Mouse (Mus musculus): ENCODE results near the gene Arid3a. TPM values are rescaled to one million over a fixed set of nuclear protein-coding genes. Genes with fewer than 3 reads are reported as not detected.

Gene Arid3a
- polyA plus RNA-seq, 1 experiment from 2014 or later, result 19.4 TPM

DNA sequence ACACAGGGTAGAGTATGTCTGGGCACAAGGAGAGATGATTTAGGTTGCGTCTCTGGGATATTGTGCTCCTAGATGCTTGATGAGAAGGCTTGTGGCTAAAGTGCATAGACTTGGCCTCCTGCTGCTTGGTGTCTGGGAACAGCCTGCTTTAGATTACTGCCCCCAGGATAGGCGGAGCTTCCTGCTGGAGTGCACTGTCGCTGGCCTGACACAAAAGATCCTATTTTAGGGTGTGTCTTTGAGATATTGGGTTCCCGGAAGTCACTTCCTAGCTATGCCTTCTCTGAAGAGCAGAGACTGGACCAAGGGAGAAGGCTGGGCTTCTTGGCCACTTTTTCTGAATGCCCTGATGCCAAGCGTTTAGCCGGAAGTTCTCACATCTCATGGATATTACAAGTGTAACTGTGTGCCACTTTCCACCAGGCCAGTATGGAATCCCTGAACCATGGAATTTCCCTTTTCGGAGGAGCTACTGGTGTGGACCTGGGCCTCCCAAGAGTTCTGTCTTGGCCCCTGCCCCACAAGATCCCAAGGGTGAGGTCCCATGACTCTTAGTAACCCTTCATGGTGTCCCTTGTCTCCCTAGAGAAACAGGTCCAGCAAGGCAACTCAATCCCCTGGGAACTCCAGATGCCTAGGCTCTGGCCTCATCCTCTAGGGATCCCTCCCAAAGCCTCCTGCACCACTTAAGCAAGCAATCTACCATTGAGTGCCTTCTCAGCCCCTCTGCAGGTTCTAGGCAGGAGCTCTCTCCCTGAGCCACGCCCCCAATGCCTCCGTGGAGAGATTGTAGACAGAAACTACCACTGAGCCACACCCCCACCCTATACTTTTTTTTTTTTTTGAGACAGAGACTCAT lies 76.8 kb downstream of the Arid3a start:
- H3K4me3 ChIP-seq (ENCODE audit: low read length), result no peak overlapping the region
- no peaks in the 10 kb centered on the region for H3K9me3 ChIP-seq (ENCODE audit: control insufficient read depth, low read length)
- H3K9ac ChIP-seq (ENCODE audit: low read depth, low read length), result no peak overlapping the region
- H3K27ac ChIP-seq (ENCODE audit: low read length), result no peak overlapping the region
- H3K36me3 ChIP-seq (ENCODE audit: control insufficient read depth, insufficient read depth, low read length), result no peaks in the 10 kb centered on the region
- no peak overlapping the region for H3K4me2 ChIP-seq (ENCODE audit: low read depth, low read length)
- 0 out of 2 replicates have a peak, but pooled peaks cover 6% of the 10 kb centered on the region for H3K27me3 ChIP-seq (replicated peaks; ENCODE audit: control insufficient read depth, insufficient read depth, low read length)
- peaks cover 14% of the 10 kb centered on the region for H3K4me1 ChIP-seq (ENCODE audit: control insufficient read depth, insufficient read depth, low read length)
- peak; percentile 34; the same call in 1 of the 2 replicates for ATAC-seq
- WGBS, result 56% methylated on average over 9 of the region's 9 CpGs

DNA sequence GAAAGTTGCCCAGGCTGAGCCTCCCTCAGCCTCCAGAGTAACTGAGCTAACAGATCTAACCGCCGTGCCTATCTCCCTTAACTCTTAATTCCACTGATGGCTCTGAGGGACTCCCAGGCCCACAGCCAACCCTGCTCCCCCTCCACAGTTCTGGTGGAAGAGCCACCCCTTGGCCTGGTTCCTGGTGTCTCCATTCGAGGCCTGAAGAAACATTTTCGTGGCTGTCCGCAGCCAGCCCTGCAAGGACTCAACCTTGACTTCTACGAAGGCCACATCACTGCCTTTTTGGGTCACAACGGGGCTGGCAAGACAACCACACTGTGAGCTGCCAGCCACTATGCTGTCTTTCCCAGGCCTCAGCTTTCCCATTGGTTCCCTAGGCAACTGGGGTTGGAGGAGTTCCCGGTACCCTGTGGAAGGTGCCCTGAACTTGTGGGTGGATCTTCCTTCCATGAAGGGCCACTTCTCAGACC lies 77.4 kb downstream of the Arid3a start:
- Histone ChIP-seq H3K4me3 (ENCODE audit: low read length) (no peak overlapping the region), H3K4me2 (ENCODE audit: low read depth, low read length) (no peak overlapping the region), H3K27ac (ENCODE audit: low read length) (no peak overlapping the region), H3K36me3 (ENCODE audit: control insufficient read depth, insufficient read depth, low read length) (no peaks in the 10 kb centered on the region), H3K9ac (ENCODE audit: low read depth, low read length) (no peak overlapping the region), H3K9me3 (ENCODE audit: control insufficient read depth, low read length) (no peaks in the 10 kb centered on the region), H3K27me3 (replicated peaks; ENCODE audit: control insufficient read depth, insufficient read depth, low read length) (0 out of 2 replicates have a peak, but pooled peaks cover 6% of the 10 kb centered on the region), H3K4me1 (ENCODE audit: control insufficient read depth, insufficient read depth, low read length) (peaks cover 14% of the 10 kb centered on the region)
- no peak for ATAC-seq
- WGBS, result 82% methylated on average over 8 of the region's 8 CpGs

Other genes starting within 250 kb of the Arid3a start
- gene Cdc34, start 244.8 kb upstream of the Arid3a start, polyA plus RNA-seq (2015; fragmentation: Nextera tagmentation; extraction: Ambion mirVana), result 120 and 128 TPM in 2 replicates
- gene Gzmm, start 238.0 kb upstream of the Arid3a start, polyA plus RNA-seq (2015; fragmentation: Nextera tagmentation; extraction: Ambion mirVana), result 0.21 and 0.56 TPM in 2 replicates
- gene Bsg, start 222.6 kb upstream of the Arid3a start, polyA plus RNA-seq (2015; fragmentation: Nextera tagmentation; extraction: Ambion mirVana), result 1,158 and 1,189 TPM in 2 replicates
- 0.04 TPM in 1 of 2 replicates, not detected in the other for gene Hcn2, start 210.4 kb upstream of the Arid3a start, polyA plus RNA-seq (2015; fragmentation: Nextera tagmentation; extraction: Ambion mirVana)
- gene Polrmt, start 180.5 kb upstream of the Arid3a start, polyA plus RNA-seq (2015; fragmentation: Nextera tagmentation; extraction: Ambion mirVana), result 38.8 and 40.5 TPM in 2 replicates
- gene Fgf22, start 172.0 kb upstream of the Arid3a start, polyA plus RNA-seq (2015; fragmentation: Nextera tagmentation; extraction: Ambion mirVana), result 0.26 TPM in 1 of 2 replicates, not detected in the other
- gene Rnf126, start 160.1 kb upstream of the Arid3a start, polyA plus RNA-seq (2015; fragmentation: Nextera tagmentation; extraction: Ambion mirVana), result 39.7 and 56.6 TPM in 2 replicates
- 15.1 and 16.6 TPM in 2 replicates for gene Fstl3, start 149.8 kb upstream of the Arid3a start, polyA plus RNA-seq (2015; fragmentation: Nextera tagmentation; extraction: Ambion mirVana)
- gene Prss57, start 136.1 kb upstream of the Arid3a start, polyA plus RNA-seq (2015; fragmentation: Nextera tagmentation; extraction: Ambion mirVana), result 0.07 and 0.11 TPM in 2 replicates
- gene Palm, start 133.5 kb upstream of the Arid3a start, polyA plus RNA-seq (2015; fragmentation: Nextera tagmentation; extraction: Ambion mirVana), result 44.1 and 44.8 TPM in 2 replicates
- 204 and 210 TPM in 2 replicates for gene Misp, start 106.1 kb upstream of the Arid3a start, polyA plus RNA-seq (2015; fragmentation: Nextera tagmentation; extraction: Ambion mirVana)
- gene Ptbp1, start 72.6 kb upstream of the Arid3a start, polyA plus RNA-seq (2015; fragmentation: Nextera tagmentation; extraction: Ambion mirVana), result 295 and 302 TPM in 2 replicates
- 2.7 and 2.8 TPM in 2 replicates for gene Prtn3, start 52.6 kb upstream of the Arid3a start, polyA plus RNA-seq (2015; fragmentation: Nextera tagmentation; extraction: Ambion mirVana)
- gene Plppr3, start 52.4 kb upstream of the Arid3a start, polyA plus RNA-seq (2015; fragmentation: Nextera tagmentation; extraction: Ambion mirVana), result 25.5 and 28.2 TPM in 2 replicates
- 0.42 and 2.4 TPM in 2 replicates for gene Elane, start 40.8 kb upstream of the Arid3a start, polyA plus RNA-seq (2015; fragmentation: Nextera tagmentation; extraction: Ambion mirVana)
- gene Cfd, start 36.2 kb upstream of the Arid3a start, polyA plus RNA-seq (2015; fragmentation: Nextera tagmentation; extraction: Ambion mirVana), result not detected in 2 replicates
- gene Med16, start 18.1 kb upstream of the Arid3a start, polyA plus RNA-seq (2015; fragmentation: Nextera tagmentation; extraction: Ambion mirVana), result 34.1 and 37.2 TPM in 2 replicates
- gene Gm26602, start 16.2 kb upstream of the Arid3a start, polyA plus RNA-seq (2015; fragmentation: Nextera tagmentation; extraction: Ambion mirVana), result 2.1 and 7.8 TPM in 2 replicates
- gene Kiss1r, start 10.1 kb upstream of the Arid3a start, polyA plus RNA-seq (2015; fragmentation: Nextera tagmentation; extraction: Ambion mirVana), result 0.68 and 0.69 TPM in 2 replicates
- 105 and 116 TPM in 2 replicates for gene R3hdm4, start 5.8 kb upstream of the Arid3a start, polyA plus RNA-seq (2015; fragmentation: Nextera tagmentation; extraction: Ambion mirVana)
- gene Wdr18, start 33.1 kb downstream of the Arid3a start, polyA plus RNA-seq (2015; fragmentation: Nextera tagmentation; extraction: Ambion mirVana), result 86.2 and 96.6 TPM in 2 replicates
- 0.15 and 0.16 TPM in 2 replicates for gene Grin3b, start 43.7 kb downstream of the Arid3a start, polyA plus RNA-seq (2015; fragmentation: Nextera tagmentation; extraction: Ambion mirVana)
- 7.0 and 9.7 TPM in 2 replicates for gene Tmem259, start 57.3 kb downstream of the Arid3a start, polyA plus RNA-seq (2015; fragmentation: Nextera tagmentation; extraction: Ambion mirVana)
- 226 and 245 TPM in 2 replicates for gene Cnn2, start 61.5 kb downstream of the Arid3a start, polyA plus RNA-seq (2015; fragmentation: Nextera tagmentation; extraction: Ambion mirVana)
- gene Abca7, start 69.5 kb downstream of the Arid3a start, polyA plus RNA-seq (2015; fragmentation: Nextera tagmentation; extraction: Ambion mirVana), result 3.3 and 3.4 TPM in 2 replicates
- gene Arhgap45, start 89.6 kb downstream of the Arid3a start, polyA plus RNA-seq (2015; fragmentation: Nextera tagmentation; extraction: Ambion mirVana), result 6.0 and 7.3 TPM in 2 replicates
- 190 and 212 TPM in 2 replicates for gene Polr2e, start 112.8 kb downstream of the Arid3a start, polyA plus RNA-seq (2015; fragmentation: Nextera tagmentation; extraction: Ambion mirVana)
- 942 and 972 TPM in 2 replicates for gene Gpx4, start 120.1 kb downstream of the Arid3a start, polyA plus RNA-seq (2015; fragmentation: Nextera tagmentation; extraction: Ambion mirVana)
- 13.4 and 14.3 TPM in 2 replicates for gene Sbno2, start 178.5 kb downstream of the Arid3a start, polyA plus RNA-seq (2015; fragmentation: Nextera tagmentation; extraction: Ambion mirVana)
- gene Stk11, start 188.8 kb downstream of the Arid3a start, polyA plus RNA-seq (2015; fragmentation: Nextera tagmentation; extraction: Ambion mirVana), result 13.8 and 15.7 TPM in 2 replicates
- gene Atp5d, start 211.6 kb downstream of the Arid3a start, polyA plus RNA-seq (2015; fragmentation: Nextera tagmentation; extraction: Ambion mirVana), result 846 and 854 TPM in 2 replicates
- gene Cbarp, start 213.8 kb downstream of the Arid3a start, polyA plus RNA-seq (2015; fragmentation: Nextera tagmentation; extraction: Ambion mirVana), result 5.1 TPM in 2 replicates
- gene Midn, start 221.2 kb downstream of the Arid3a start, polyA plus RNA-seq (2015; fragmentation: Nextera tagmentation; extraction: Ambion mirVana), result 8.8 and 10.3 TPM in 2 replicates
- gene Cirbp, start 238.9 kb downstream of the Arid3a start, polyA plus RNA-seq (2015; fragmentation: Nextera tagmentation; extraction: Ambion mirVana), result 53.2 and 62.6 TPM in 2 replicates
- 23.6 TPM in 2 replicates for gene 1600002K03Rik, start 245.9 kb downstream of the Arid3a start, polyA plus RNA-seq (2015; fragmentation: Nextera tagmentation; extraction: Ambion mirVana)